Mouse (Mus musculus) spleen, adult 2 months (tissue): ENCODE data around the gene Mrgpra6.

ENCODE experiments used
- CTCF ChIP-seq: fragments of 200-500 bp; IDR thresholded peaks from 2 replicates; pipeline ENCODE4 v1.5.1; 2011; ENCODE audit warnings: mild to moderate bottlenecking, inconsistent platforms; ENCODE audit not compliant: insufficient read depth, insufficient read length, insufficient replicate concordance; ENCODE audit errors: extremely low read depth
- POLR2A ChIP-seq: fragments of 200-500 bp; IDR thresholded peaks from 2 replicates; pipeline ENCODE4 v1.6.1; 2011; ENCODE audit warnings: low read depth, low read length, inconsistent platforms

DNA sequence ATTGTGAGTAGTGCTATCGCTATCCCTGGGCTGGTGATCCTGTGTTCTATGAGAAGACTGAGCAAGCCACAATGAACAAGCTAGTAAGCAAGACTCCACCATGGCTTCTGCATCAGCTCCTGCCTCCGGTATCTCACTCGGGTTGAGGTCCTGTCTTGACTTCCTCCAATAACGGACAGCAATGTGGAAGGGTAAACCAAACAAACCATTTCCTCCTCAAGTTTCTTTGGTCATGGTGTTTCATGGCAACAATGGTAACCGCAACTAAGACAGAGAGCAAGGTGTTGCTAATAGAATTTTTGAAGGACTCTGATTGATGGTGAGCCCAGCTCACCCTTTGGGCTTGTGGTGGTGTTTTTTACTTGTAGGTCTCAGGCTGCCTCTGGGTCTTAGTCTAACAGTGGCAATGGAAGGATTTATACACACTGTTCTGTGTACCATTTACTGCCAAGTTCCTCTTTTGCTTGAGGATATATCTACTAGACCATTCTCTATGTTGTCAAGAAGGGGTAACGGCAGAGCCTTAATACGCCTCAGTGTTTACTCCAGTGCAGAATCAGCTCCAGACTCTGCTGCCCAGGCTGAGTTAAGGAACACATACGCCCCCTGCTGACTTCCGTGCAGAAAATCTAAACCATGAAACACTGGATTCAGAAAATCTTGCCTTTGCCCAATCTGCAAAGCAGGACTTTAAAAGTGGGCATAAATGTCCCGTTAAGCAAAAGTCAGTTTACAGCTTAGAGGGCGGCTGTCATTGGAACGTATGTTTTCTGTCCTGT is 58.5 kb downstream of the Mrgpra6 start:
- peak; percentile 16; the same call in 1 of the 2 replicates for TF ChIP-seq CTCF
- no peak for TF ChIP-seq POLR2A
